Mouse (Mus musculus): ENCODE data around the gene Hoxd13.
A peak's percentile ranks its signal among the peaks of the same experiment; 100 is the strongest.

Hoxd13 gene

DNA sequence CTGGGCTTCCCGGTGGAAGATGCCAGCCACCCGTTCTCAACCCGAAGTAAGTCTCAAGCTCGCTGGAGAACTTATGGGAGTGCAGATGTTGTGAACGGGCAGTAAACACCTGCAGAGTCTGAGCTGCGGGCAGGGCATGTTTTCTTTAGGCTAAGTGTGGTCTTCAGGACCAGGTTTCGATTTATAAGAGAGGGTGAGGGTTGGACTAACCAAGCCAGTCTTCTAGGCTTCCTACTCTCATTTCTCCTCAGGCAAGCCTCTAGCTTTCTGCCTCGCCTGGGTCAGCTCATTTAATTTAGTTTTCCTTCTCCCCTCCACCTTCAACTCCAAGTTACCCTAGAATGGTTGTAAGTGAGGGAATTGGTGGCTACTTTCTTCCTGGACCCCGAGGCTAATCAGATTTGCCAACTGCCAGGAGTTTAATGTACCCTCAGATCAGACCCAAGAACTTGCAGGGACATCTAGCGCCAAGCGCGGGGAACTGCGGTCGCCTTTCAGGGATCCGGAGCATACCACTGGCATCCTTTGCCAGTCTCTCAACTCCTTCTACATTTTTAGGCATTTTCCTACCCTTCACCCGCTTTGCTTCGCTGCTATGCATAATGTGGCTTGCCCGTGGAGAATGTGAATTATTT lies 4.7 kb upstream of the Hoxd13 start:
- DNase-seq = peak; percentile 61

DNA sequence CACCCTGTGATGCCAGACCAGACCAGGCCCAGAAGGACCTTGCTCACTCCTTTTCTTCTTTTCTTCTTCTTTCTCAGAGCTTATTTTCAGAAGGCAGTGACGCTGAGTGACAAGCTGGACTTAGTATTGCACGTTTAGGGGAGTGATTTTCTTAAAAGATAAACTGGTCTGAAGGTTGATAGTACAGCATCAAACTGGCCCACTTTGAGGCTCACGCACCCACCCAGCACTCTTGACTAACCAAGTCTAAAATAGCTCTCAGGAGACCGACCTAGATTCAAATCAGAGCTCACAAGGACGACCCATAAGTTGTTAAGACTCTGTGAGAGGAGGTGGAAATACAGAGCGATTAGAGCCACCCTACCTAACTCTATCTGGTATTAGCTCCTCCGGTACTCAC lies 1.7 kb upstream of the Hoxd13 start:
- DNase-seq = no peak

DNA sequence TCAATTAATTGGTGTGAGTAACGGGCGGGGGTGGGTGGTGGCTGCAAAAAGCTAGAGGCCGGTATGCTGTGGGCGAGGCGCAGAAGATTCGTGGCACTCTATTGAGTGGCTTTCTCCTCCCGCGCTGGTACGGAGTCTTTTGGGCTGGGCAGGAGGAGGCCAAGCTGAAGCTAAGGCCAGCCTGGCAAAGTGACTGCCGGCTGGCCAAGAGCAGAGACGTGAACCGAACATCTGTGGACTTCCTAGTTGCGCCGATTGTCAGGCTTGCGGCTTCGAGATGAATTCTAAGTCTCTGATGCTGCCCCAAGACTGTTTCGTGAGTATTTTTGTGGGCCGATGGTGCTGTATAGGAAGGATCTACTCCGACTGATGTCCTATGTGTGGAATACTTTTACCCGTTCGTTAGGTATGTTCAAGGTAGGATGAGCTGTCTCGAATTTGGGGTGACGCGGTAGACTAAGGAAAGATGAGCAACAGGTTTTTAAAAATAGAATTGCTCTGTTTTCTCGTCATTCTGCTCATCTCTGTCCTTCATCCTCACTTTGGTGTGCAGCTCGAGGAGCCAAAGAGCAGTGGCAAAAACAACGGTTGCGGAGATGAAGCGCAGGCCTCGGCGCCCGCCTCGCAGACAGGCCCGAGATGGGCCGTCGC lies 794 bp upstream of the Hoxd13 start:
- DNase-seq = no peak

DNA sequence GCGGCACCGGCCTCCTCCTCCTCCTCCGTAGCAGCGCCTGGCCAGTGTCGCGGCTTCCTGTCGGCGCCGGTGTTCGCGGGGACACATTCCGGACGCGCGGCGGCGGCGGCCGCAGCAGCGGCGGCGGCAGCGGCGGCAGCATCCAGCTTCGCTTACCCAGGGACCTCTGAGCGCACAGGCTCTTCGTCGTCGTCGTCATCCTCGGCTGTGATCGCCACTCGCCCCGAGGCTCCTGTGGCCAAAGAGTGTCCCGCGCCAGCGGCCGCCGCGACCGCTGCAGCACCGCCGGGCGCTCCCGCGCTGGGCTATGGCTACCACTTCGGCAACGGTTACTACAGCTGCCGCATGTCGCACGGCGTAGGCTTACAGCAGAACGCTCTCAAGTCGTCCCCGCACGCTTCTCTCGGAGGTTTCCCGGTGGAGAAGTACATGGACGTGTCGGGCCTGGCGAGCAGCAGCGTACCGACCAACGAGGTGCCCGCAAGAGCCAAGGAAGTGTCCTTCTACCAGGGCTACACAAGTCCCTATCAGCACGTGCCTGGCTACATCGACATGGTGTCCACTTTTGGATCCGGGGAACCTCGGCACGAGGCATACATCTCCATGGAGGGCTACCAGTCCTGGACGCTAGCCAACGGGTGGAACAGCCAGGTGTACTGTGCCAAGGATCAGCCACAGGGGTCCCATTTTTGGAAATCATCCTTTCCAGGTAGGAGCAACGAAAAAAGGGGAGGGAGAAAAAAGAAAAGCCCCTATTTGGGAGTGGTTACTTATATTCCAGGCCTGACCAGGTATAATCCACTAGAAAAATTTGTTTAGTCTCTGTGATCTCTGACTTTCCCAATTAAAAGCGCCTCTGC lies 490 bp downstream of the Hoxd13 start:
- DNase-seq = no peak

DNA sequence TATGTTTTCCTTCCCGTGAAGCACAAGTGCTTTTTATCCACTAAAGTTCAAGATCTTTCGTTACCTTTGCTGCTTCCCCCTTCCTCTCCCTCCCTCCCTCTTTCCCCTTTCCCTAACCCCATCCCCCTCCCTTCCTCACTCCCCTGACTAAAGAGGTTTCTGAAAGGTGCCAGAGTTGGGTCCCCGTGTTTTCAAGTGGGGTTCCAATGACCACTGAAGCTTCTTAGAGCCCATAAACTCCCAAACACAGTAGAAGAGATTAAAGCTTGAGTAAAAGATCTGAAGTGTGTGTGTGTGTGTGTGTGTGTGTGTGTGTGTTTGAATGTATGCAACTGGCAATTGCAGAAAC lies 1.1 kb downstream of the Hoxd13 start:
- DNase-seq = no peak

DNA sequence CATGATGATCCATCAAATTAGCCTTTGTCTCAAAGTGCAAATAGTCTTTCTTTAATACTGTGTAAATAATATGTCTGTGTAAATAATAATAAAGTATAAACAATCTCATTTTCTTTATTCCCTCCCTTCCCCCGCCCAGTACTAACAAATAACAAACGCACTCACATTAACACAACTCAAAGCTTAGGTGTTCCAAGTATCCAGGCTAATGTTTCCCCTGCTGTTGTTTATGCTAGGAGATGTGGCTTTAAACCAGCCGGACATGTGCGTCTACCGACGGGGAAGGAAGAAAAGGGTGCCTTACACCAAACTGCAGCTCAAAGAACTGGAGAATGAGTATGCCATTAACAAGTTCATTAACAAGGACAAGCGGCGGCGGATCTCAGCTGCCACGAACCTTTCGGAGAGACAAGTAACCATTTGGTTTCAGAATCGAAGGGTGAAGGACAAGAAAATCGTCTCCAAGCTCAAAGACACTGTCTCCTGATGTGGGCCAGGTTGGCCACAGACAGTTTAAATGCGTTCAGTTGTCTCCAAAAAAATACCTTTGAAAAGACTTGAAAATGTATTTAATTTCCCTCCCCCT lies 1.6 kb downstream of the Hoxd13 start:
- no peak for DNase-seq

DNA sequence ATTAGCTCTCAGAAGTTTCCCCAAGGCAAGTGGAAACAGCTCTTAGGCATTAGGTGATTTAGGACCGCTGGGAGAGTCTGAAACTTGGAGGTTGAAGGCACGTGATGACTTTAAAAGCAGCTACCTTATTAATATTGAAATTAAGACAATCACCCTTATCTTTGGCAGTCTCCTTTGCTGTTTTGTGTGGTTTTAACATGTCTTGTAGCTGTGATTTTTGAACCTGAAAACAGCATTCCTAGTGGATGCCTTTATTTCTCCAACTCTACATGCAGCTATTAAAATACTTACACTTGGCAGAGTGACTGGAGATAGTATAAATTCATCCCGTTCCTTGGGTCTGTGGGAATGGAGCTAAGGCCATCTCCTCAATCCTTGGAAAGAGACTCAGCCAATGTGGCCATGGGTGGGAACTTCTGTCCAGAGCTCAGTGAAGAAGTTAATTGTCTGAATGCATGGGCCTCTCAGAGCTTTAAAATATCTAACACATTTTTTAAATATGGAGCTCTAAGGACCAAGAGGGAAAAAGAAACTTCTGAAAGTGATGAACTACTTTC lies 2.6 kb downstream of the Hoxd13 start:
- no peak for DNase-seq

DNA sequence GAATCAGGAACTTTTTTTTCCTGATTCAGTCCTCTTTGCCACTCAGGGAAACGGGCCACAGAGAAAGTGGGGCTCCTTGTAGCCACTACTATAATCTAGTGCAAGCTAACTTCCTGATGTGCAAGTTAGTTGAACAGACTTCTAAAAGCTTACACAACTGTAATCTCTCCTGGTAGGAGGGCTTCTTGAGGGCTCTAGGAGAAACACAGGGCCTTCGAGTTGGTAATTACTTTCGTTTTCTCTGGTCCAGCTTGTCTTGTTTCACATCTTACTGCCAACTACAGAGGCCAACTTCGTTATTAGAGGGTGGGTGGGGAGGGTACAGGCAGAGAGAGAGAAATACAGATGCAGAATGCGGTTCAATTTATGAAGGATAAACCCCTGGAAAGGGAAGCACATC lies 3.7 kb downstream of the Hoxd13 start:
- DNase-seq = no peak

DNA sequence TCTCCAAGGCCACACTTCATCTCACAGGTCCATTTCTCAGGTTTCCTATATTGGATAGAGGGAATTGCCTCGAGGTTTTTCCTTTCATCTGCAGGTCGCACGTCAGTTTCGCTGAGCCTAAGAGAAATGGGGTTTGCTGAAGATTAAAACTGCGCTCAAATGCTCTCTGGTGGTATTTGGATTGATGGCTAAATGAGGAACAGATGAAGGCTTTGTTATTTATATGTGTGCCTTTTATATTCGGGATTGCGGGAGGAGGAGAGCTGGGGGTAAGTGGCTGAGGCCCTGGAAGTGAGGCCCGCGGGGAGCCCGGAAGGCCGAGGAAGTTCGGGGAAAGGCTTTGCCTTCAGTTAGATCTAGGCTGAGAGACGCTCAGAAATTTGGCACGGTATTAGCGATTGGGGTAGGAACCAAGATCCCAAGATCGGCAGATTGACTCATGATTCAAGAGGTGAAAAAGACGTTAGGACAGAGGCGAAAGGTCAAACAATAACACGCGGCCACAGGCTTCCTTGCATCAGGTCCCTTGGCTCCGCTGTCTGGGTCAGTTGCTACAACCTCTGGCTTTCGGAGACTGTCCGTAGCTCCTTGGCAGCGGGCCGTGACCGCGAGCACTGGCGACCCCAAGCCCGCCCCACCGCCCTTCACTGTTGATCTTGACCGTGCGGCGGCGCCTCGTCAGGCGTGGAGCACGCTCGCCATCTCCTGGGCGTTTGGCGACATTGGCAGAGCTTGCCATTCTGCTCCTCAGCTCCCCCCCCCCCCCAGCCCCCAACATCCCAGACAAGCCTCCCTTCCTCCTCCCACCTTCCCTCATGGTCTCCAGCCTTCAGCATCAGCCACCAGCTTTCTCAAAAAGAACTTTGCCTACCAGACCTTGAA lies 4.6 kb downstream of the Hoxd13 start:
- DNase-seq = peak; percentile 78

DNA sequence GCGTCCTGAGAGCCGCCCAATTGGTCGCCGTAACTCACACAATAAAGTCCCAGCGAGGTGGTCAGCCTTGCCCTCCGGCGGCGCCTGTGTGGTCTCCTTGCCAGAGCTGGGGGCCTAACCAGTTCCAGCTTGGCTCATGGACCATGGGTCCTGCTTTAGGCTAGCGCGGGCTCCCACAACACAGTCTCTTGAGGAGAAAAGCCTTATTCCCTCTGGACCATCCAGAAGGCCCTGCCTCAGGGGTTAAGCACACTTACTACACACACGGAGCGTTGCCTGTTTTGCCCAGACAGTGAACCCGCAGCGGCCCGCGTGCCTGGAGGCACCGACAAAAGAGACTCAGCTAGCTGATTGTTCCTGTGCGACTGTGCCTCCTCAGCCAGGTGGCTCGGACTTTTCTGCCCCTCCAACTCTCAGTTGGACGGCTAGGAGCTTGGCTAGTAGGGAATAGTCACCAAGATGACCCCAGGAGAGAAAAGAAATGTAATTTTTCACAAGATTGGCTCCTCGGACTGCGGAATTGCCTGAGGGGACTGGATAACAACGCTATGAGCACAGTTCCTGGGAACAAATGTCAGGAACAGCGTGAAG lies 5.8 kb downstream of the Hoxd13 start:
- no peak for DNase-seq

DNA sequence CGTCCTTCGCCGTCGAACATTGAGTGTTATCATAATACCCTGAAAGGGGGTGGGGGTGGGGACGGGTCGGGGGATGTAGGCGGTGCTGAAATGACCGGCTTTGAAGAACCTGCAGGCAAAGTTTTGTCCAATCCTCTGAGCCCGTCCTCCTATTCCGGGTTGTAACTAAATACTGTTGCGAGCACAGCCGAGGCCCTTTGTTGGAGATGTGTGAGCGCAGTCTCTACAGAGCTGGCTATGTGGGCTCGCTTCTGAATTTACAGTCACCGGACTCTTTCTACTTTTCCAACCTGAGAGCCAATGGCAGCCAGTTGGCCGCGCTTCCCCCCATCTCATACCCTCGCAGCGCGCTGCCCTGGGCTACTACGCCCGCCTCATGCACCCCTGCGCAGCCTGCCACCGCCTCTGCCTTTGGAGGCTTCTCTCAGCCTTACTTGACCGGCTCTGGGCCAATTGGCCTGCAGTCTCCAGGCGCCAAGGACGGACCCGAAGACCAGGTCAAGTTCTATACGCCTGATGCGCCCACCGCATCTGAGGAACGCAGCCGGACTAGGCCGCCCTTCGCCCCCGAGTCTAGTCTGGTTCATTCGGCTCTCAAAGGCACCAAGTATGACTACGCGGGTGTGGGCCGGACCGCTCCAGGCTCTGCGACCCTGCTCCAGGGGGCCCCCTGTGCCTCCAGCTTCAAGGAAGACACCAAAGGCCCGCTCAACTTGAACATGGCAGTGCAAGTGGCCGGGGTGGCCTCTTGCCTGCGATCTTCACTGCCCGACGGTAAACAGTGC lies 7.0 kb downstream of the Hoxd13 start, which contains the start of gene Hoxd12:
Gene Hoxd12, plus strand, starts transcription at position 133 of the 785 bp plus-strand sequence.
- DNase-seq = no peak

DNA sequence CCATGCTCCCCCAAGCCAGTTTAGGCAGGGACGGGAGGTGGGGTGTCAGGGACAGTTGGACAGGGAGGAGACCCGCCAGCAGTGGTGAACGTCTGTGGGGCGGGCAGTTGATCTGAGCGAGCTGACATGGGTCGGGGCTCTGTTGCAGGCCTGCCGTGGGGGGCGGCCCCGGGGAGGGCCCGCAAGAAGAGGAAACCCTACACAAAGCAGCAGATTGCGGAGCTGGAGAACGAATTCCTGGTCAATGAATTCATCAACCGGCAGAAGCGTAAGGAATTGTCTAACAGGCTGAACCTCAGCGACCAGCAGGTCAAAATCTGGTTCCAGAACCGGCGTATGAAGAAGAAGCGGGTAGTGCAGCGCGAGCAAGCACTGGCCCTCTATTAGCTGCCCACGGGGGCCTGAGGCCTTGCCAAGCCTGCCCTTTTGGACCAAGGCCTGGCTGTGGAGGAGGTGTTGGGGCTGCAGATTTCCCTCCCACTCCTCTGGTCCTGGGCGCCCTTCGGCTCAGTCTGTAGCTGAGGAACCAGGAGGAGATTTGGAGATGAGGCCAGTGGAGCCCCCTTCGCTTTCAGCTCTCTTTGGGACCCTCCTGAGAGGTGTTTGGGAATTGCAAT lies 7.7 kb downstream of the Hoxd13 start:
- no peak for DNase-seq

DNA sequence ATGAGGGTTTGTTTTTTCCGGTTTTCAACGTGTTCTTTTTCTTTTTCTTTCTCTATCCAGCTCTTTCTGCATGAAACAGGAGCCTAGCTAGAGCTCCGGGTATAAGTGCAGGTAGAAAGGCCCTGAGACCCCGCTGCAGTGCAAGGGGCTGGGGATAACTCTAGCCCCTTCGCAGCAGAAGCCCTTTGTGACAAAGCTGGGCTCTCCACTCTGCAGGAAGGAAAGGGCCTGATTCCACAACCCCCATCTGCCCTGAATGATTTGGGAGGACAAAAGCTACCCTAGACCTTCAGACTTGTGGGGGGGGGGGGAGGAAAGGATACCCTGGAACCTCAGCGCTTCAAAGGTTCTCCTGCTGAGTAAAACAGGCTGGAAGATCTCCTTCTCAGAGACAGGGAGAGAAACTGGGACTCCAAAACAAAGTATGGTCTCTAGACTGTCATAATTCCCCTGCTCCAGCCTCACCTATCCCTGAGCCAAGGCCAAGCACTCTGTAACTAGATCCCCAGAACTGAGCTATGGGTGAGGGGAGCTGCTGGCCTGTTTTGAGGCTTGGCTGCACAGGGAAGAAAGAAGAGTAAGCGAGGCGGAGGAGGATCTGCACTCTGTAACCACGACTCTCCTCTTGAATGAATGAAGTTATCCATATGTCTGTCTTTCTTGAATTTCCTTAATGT lies 8.4 kb downstream of the Hoxd13 start:
- DNase-seq = no peak

DNA sequence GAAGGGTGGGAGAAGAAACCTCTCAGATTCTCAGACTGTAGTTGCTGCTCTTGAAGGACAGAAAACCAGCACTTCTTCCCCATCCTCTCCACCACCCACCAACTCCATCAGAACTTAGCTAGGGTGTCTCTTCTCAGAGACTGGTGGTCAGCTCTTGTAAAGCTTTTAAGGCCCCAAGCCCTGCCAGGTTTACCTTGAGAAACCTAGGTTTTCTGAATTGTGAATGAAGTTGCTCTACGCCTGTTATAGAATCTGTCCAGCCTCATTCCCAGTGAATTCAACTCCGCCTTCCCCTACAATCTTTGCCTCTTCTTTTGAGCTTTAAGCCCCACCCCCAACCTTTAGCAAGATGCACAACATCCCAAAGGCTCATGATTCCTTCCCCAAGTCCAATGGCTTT lies 9.0 kb downstream of the Hoxd13 start:
- DNase-seq = no peak

DNA sequence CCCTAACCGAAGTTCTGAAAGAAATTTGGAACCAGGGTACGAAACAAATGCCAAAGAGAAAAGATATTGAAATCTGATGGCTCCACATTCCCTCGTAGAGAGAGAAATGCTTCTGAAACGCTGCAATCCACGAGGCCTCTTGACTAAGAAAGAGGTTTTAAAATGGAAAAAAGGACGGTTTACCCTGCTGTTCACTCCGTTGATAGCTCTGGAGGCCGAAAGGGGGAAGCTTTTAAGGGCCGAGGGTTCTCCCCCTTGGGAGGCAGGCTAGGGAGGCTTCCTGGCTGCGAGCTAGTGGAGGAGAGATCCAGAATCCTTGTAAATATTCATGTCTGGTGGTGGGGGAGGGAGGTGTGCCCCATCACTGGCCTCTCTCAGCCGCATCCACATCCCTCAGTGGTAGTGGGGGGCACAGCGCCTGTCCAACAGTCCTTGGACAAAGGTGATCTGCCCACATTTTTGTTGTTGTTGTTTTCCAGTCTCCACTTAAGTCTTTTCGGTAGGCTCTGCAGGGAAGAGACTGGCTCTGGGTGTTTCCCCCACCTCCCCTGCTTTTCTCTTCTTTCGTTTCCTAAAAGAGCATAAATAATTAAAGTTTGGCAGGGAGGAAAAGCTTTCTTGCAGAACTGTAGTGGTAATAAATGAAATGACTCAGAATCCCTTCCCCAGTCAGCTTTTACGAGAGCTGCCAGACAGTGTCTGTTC lies 10.9 kb downstream of the Hoxd13 start, which contains the start of gene Hoxd11:
Gene Hoxd11, plus strand, starts transcription at position 667 of the 705 bp plus-strand sequence.
- no peak for DNase-seq

DNA sequence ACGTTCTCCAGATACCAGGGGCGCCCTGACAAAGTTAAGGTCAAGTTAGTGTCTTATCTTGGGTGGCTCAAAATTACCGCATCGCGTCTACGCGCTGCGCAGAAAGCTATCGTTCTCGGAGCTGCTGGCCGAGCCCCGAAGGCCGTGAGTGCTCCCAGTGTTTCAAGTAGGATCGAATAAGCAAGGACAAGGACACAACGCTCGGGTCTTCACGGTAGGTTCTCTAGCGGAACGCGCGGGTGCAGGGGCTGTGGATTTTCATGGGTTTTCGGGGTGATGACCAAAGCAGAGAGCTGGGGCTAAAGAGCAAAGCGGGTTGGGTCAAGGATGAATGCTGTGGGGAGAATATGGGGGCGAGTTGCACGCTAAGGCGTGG lies 11.5 kb downstream of the Hoxd13 start:
- no peak for DNase-seq

DNA sequence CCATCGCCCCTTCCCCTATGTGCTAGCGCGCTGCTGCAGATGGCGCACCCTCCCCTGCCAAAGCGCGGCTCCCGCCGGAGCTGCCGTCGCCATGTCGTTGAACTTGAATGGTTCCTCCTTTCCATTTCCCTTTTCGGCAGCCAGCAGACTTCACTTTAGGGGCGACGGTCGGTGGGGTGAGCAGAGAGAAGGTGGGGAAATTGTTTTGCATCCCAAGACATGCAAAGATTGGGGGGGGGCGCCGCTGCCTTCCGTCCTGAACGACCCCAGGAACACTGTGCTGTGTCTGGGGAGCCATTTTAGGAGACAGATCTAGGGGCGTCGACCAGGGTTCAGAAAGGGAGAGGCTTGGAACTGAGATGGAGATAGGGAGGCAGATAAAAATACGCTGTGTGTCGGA lies 11.9 kb downstream of the Hoxd13 start:
- DNase-seq = no peak

DNA sequence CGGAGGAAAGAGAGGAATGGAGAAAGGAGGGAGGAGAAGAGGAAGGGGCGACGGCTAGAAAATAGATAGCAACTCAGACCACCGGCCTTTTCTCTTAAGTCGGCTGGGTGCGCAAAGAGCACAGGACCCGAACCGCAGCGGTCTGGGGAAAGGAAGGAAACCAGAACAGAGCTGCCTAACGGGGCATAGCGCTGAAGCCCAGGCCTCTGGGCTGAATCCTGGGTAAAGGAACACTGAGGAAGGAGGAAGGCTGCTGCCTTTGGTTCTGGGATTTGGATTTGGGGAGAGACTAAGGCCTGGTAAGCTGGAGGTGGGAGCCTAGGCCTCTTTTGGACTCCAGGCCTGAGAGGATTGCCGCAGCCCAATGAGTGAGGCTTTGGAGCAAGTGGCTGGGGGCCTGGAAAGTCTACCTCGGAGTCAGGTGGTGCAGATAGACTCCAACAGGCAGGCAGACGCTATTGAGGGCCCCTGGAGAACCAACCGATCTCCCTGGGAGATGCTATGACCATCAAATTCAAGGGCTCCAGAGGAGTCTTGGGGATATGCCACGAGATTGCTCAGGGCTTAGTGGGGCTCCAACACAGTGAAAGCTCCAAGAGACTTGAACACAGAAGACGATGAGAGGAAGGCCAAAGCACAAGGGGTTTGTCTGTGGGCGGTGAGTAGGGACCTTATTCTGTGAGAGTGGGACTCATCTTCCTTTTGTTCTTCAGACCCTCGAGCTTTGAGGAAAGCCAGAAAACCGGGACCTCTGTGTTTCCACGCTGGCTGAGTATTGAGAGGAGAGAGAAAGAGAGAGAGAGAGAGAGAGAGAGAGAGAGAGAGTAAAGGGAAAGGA lies 12.7 kb downstream of the Hoxd13 start:
- DNase-seq = no peak
